Mouse (Mus musculus) forebrain, embryonic 11.5 days (tissue): ENCODE measurements around the gene Jmjd6. TPM values are rescaled to one million over a fixed set of nuclear protein-coding genes. Genes with fewer than 3 reads are reported as not detected.
"Not testable (repeated sequence)": the region's sequence is repeated elsewhere in the genome, so short reads cannot be mapped to it uniquely, and the experiment has no call there.

Experiments
- ATAC-seq: fragments of 200-750 bp; cut with Nextera tagmentation; replicated peaks from 2 replicates; pipeline ENCODE4 v1.8.0; 2017; ENCODE audit warnings: moderate TSS enrichment; ENCODE audit not compliant: low FRiP score
- DNase-seq: peaks from one replicate; pipeline ENCODE4 v3.0.0-alpha.2; 2017; ENCODE audit warnings: low spot score
- H3K27ac ChIP-seq: fragments of 300-500 bp; sonication (generic); 2 replicates; pipeline ENCODE4 v1.5.1; 2014; ENCODE audit warnings: low read depth, low read length
- H3K27me3 ChIP-seq: fragments of 300-500 bp; sonication (generic); 2 replicates; pipeline ENCODE4 v1.6.1; 2014; ENCODE audit warnings: mild to moderate bottlenecking, low read length, mixed read lengths; ENCODE audit not compliant: control insufficient read depth, insufficient read depth
- H3K36me3 ChIP-seq: fragments of 300-500 bp; sonication (generic); 2 replicates; pipeline ENCODE4 v1.6.1; 2014; ENCODE audit warnings: mild to moderate bottlenecking, low read length, moderate library complexity, mixed read lengths; ENCODE audit not compliant: control insufficient read depth, insufficient read depth
- H3K4me1 ChIP-seq: fragments of 300-500 bp; sonication (generic); replicated peaks from 2 replicates; pipeline ENCODE4 v1.6.1; 2014; ENCODE audit warnings: low read length, mixed read lengths; ENCODE audit not compliant: control insufficient read depth, insufficient read depth
- H3K4me2 ChIP-seq: fragments of 300-500 bp; sonication (generic); 2 replicates; pipeline ENCODE4 v1.6.1; 2014; ENCODE audit warnings: low read depth, mild to moderate bottlenecking, low read length, moderate library complexity, mixed read lengths; ENCODE audit not compliant: severe bottlenecking
- H3K4me3 ChIP-seq: fragments of 300-500 bp; sonication (generic); 2 replicates; pipeline ENCODE4 v1.5.1; 2014; ENCODE audit warnings: low read depth, low read length
- H3K9ac ChIP-seq: fragments of 300-500 bp; sonication (generic); 2 replicates; pipeline ENCODE4 v1.6.1; 2014; ENCODE audit warnings: low read length
- H3K9me3 ChIP-seq: fragments of 300-500 bp; sonication (generic); 2 replicates; pipeline ENCODE4 v1.6.1; 2016; ENCODE audit warnings: low read length, mixed read lengths; ENCODE audit not compliant: control insufficient read depth
- WGBS: fragments of 180-500 bp; shearing (Covaris S2); extraction: QIAGEN DNeasy Blood & Tissue Kit; methylation state at CpG from one replicate; pipeline ENCODE4 v1.1.7; 2014; 5-methylcytosine and 5-hydroxymethylcytosine counted together
- polyA plus RNA-seq: library from polyadenylated mRNA; unstranded; fragments of >200 nt; fragmentation: Nextera tagmentation; extraction: Ambion mirVana; gene quantifications from 2 replicates; pipeline ENCODE4 v1.2.1, GENCODE M21; 2014

Jmjd6 gene
- polyA plus RNA-seq, 1 experiment from 2014 or later: 86.8 TPM

- ATAC-seq (no peak), DNase-seq (no peak)
- H3K9me3 ChIP-seq: no peaks in the 10 kb centered on the region
- H3K9ac ChIP-seq: no peak overlapping the region
- WGBS: 94% methylated on average over 10 of the region's 10 CpGs
- no peak overlapping the region for H3K4me2 ChIP-seq
- no peak overlapping the region for H3K27ac ChIP-seq
- peaks cover 11% of the 10 kb centered on the region for H3K4me1 ChIP-seq
- H3K27me3 ChIP-seq: no peaks in the 10 kb centered on the region
- H3K4me3 ChIP-seq: no peak overlapping the region
- peaks cover 20% of the 10 kb centered on the region for H3K36me3 ChIP-seq
Measured at GRCm38 (mm10) chr11:116837441-116837840, 5.8 kb downstream of the Jmjd6 start.

DNA sequence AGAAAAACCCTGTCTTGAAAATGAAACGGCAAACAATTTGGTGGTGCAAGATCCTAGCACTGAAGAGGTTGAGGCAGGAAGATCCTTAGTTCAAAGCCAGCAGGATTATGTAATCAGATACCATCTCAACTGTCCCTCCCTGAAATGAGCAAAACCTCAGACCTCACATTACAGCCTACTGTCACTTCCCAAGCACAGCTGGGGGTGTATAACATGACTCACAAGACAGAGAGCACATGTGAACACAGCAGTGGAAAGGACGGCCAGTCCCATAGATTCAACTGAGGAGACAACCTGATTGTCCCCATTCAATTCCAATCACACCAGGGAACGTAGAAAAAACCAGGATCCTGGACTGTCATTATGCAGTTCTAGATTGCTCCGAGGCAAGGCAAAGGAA lies 7.0 kb downstream of the Jmjd6 start:
- no peaks in the 10 kb centered on the region for H3K27me3 ChIP-seq
- ATAC-seq (no peak), DNase-seq (no peak)
- H3K4me2 ChIP-seq: no peak overlapping the region
- no peak overlapping the region for H3K4me3 ChIP-seq
- peaks cover 10% of the 10 kb centered on the region for H3K4me1 ChIP-seq
- H3K27ac ChIP-seq: no peak overlapping the region
- 93% methylated on average over 4 of the region's 4 CpGs for WGBS
- H3K9ac ChIP-seq: no peak overlapping the region
- H3K36me3 ChIP-seq: peaks cover 20% of the 10 kb centered on the region
- no peaks in the 10 kb centered on the region for H3K9me3 ChIP-seq

GRCm38 (mm10) chr11:116834954-116835353 lies 8.3 kb downstream of the Jmjd6 start:
- 86% methylated on average over 1 of the region's 1 CpGs for WGBS
- no peak for DNase-seq

DNA sequence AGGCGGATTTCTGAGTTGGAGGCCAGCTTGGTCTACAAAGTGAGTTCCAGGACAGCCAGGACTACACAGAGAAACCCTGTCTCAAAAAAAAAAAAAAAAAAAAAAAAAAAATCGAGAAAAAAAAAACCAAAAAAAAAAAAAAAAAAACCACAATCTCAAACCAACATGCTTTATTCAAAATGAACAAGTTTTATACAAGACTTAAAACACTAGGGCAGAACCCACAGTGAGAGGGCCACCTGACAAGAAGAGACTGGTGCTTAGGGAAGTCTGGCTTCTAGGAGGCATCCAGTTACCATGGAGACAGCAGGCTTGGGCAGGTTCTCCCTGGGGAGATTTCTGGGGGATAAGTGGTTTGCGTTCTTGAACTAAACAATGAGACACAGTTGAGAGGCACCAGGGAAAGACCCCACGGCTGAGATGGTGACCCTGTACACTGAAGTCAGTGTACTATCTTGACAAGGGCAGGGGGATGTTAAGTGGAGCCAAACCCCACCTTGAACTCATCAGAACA lies 11.0 kb downstream of the Jmjd6 start:
- H3K9me3 ChIP-seq: no peaks in the 10 kb centered on the region

More at GRCm38 (mm10) chr11:116834954-116835353, 8.3 kb downstream of the Jmjd6 start:
- Histone ChIP-seq H3K4me1 (0 out of 2 replicates have a peak, but pooled peaks cover 5% of the 10 kb centered on the region), H3K4me2 (no peak overlapping the region), H3K9ac (no peak overlapping the region), H3K4me3 (no peak overlapping the region), H3K9me3 (no peaks in the 10 kb centered on the region), H3K36me3 (peaks cover 20% of the 10 kb centered on the region), H3K27ac (no peak overlapping the region), H3K27me3 (no peaks in the 10 kb centered on the region)
- no peak for ATAC-seq

GRCm38 (mm10) chr11:116827534-116828165 lies 15.6 kb downstream of the Jmjd6 start, which contains the start of gene Mxra7:
Mxra7 (minus strand) TSS chr11:116828046.
- under 1% methylated on average over 68 of the region's 71 CpGs for WGBS
- Histone ChIP-seq H3K27ac (peak within 1 kb of the TSS; percentile 33; the same call in 1 of the 2 replicates), H3K4me1 (peaks cover 15% of the 10 kb centered on the region)

More for the DNA sequence above, 11.0 kb downstream of the Jmjd6 start:
- ATAC-seq (no peak), DNase-seq (peak; percentile 46)
- Histone ChIP-seq H3K4me1 (peaks cover 7% of the 10 kb centered on the region), H3K4me2 (no peak overlapping the region), H3K9ac (no peak overlapping the region), H3K27ac (no peak overlapping the region), H3K4me3 (no peak overlapping the region), H3K27me3 (no peaks in the 10 kb centered on the region), H3K36me3 (peaks cover 12% of the 10 kb centered on the region)
- 25% methylated on average over 4 of the region's 4 CpGs for WGBS

GRCm38 (mm10) chr11:116826550-116827504 lies 16.4 kb downstream of the Jmjd6 start:
- Histone ChIP-seq H3K27me3 (no peaks in the 10 kb centered on the region), H3K4me2 (peak overlapping the region; percentile 96), H3K27ac (peak overlapping the region; percentile 33; the same call in 1 of the 2 replicates), H3K4me3 (peak overlapping the region; percentile 64), H3K4me1 (peaks cover 15% of the 10 kb centered on the region), H3K9me3 (no peaks in the 10 kb centered on the region), H3K9ac (peak overlapping the region; percentile 89), H3K36me3 (no peaks in the 10 kb centered on the region)
- DNase-seq (no peak), ATAC-seq (peak; percentile 31; the same call in 1 of the 2 replicates)
- WGBS: 13% methylated on average over 17 of the region's 17 CpGs

More at GRCm38 (mm10) chr11:116827534-116828165, 15.6 kb downstream of the Jmjd6 start, which contains the start of gene Mxra7:
- H3K9ac ChIP-seq: peak within 1 kb of the TSS; percentile 89
- H3K4me2 ChIP-seq: peak within 1 kb of the TSS; percentile 96
- peak within 1 kb of the TSS; percentile 64 for H3K4me3 ChIP-seq
- H3K27me3 ChIP-seq: no peaks in the 10 kb centered on the region
- no peaks in the 10 kb centered on the region for H3K9me3 ChIP-seq
- DNase-seq: peak; percentile 90
- H3K36me3 ChIP-seq: no peaks in the 10 kb centered on the region
- ATAC-seq: peak; percentile 47

DNA sequence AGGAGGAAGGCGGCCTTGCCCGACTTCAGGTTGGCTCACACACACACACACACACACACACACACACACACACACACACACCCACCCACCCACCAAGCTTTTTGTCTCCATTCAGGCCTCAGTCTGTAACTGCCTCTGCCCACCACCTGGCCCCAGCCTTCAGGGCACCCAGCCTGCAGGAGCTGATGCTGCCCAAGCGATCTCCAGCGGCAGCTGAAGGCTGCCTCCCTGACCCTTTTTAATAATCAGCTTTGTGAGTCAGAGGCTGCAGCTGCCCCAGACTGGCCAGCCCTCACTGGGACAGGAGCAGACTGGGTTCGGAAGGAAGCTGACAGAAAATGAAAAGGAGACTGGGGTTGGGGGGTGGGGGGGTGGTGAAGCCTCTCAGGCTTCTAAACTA lies 18.0 kb downstream of the Jmjd6 start:
- DNase-seq (no peak), ATAC-seq (no peak)
- Histone ChIP-seq H3K4me3 (no peak overlapping the region), H3K27me3 (no peaks in the 10 kb centered on the region), H3K9me3 (no peaks in the 10 kb centered on the region), H3K4me2 (no peak overlapping the region), H3K36me3 (no peaks in the 10 kb centered on the region), H3K4me1 (peaks cover 15% of the 10 kb centered on the region), H3K27ac (no peak overlapping the region), H3K9ac (no peak overlapping the region)
- WGBS: 65% methylated on average over 5 of the region's 5 CpGs

DNA sequence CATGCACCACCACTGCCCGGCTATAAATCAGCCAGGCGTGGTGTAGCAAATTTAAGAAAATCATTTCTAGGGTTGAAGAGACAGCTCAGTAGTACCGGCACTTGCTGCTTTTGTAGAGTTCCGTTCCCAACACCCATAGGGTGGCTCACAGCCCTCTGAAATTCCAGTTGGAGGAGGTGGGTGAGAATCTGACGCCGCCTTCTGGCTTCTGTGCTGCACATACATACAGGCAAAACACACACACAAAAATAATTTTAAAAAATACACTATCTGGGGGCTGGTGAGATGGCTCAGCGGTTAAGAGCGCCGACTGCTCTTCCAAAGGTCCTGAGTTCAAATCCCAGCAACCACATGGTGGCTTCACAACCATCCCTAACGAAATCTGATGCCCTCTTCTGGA lies 19.4 kb downstream of the Jmjd6 start:
- H3K9me3 ChIP-seq, H3K36me3 ChIP-seq, H3K4me3 ChIP-seq, DNase-seq, H3K9ac ChIP-seq, H3K4me2 ChIP-seq, ATAC-seq, H3K27ac ChIP-seq, H3K27me3 ChIP-seq: not testable (repeated sequence)
- WGBS: 96% methylated on average over 10 of the region's 10 CpGs
- peaks cover 15% of the 10 kb centered on the region for H3K4me1 ChIP-seq
